Mouse (Mus musculus) small intestine, adult 2 months (tissue): ENCODE measurements around the gene Mreg.

ENCODE experiments used
- CTCF ChIP-seq: fragments of 200-500 bp; IDR thresholded peaks from 2 replicates; pipeline ENCODE4 v1.5.1; 2012; ENCODE audit warnings: low read depth, mild to moderate bottlenecking, control low read depth, inconsistent platforms, low read length, moderate library complexity, mixed read lengths; ENCODE audit not compliant: insufficient replicate concordance, insufficient read length; ENCODE audit errors: extremely low read depth
- POLR2A ChIP-seq: fragments of 200-500 bp; IDR thresholded peaks from 2 replicates; pipeline ENCODE4 v1.6.1; 2012; ENCODE audit warnings: low read depth, mild to moderate bottlenecking, control low read depth, inconsistent platforms, low read length, moderate library complexity

- TF ChIP-seq POLR2A (no peak), CTCF (no peak)
Measured at GRCm38 (mm10) chr1:72136101-72136500, 76.0 kb downstream of the Mreg start.
